Mouse (Mus musculus) embryonic facial prominence, embryonic 10.5 days (tissue): ENCODE data around the gene Dll4. TPM values are rescaled to one million over a fixed set of nuclear protein-coding genes. Genes with fewer than 3 reads are reported as not detected.

ENCODE experiments used
- DNase-seq: peaks from one replicate; pipeline ENCODE4 v3.0.0-alpha.2; 2017; ENCODE audit warnings: low spot score
- H3K27ac ChIP-seq: fragments of 300-500 bp; sonication (generic); replicated peaks from 2 replicates; pipeline ENCODE4 v1.5.1; 2016; ENCODE audit warnings: mild to moderate bottlenecking
- H3K27me3 ChIP-seq: fragments of 300-500 bp; sonication (generic); replicated peaks from 2 replicates; pipeline ENCODE4 v1.6.1; 2016; ENCODE audit warnings: low read depth, mild to moderate bottlenecking; ENCODE audit not compliant: poor library complexity, severe bottlenecking
- H3K36me3 ChIP-seq: fragments of 300-500 bp; sonication (generic); replicated peaks from 2 replicates; pipeline ENCODE4 v1.6.1; 2016; ENCODE audit warnings: mild to moderate bottlenecking, moderate library complexity
- H3K4me1 ChIP-seq: fragments of 300-500 bp; sonication (generic); 2 replicates; pipeline ENCODE4 v1.6.1; 2016
- H3K4me3 ChIP-seq: fragments of 300-500 bp; sonication (generic); 2 replicates; pipeline ENCODE4 v1.5.1; 2016; ENCODE audit warnings: mild to moderate bottlenecking, moderate library complexity
- H3K9me3 ChIP-seq: fragments of 300-500 bp; sonication (generic); 2 replicates; pipeline ENCODE4 v1.6.1; 2016; ENCODE audit warnings: mild to moderate bottlenecking
- WGBS: fragments of 180-500 bp; shearing (Covaris S2); methylation state at CpG from one replicate; pipeline ENCODE4 v1.1.7; 2016; 5-methylcytosine and 5-hydroxymethylcytosine counted together
- polyA plus RNA-seq: library from polyadenylated mRNA; unstranded; fragments of >200 nt; fragmentation: Nextera tagmentation; extraction: Ambion mirVana; gene quantifications from 2 replicates; pipeline ENCODE4 v1.2.1, GENCODE M21; 2016

Gene Dll4
- polyA plus RNA-seq, 1 experiment from 2014 or later = 4.4 TPM

GRCm38 (mm10) chr2:119350555-119351486 lies 25.2 kb downstream of the Dll4 start, which contains the start of gene Chac1:
TSS of gene Chac1 (plus strand) at chr2:119351229.
- peaks cover 14% of the 10 kb centered on the region for H3K4me1 ChIP-seq
- DNase-seq = peak; percentile 89
- H3K4me3 ChIP-seq = peak within 1 kb of the TSS; percentile 72
- no peaks in the 10 kb centered on the region for H3K9me3 ChIP-seq
- H3K36me3 ChIP-seq = no peaks in the 10 kb centered on the region
- peak within 1 kb of the TSS; percentile 57 for H3K27ac ChIP-seq
- WGBS = 4% methylated on average over 58 of the region's 58 CpGs
- peaks cover 49% of the 10 kb centered on the region for H3K27me3 ChIP-seq

GRCm38 (mm10) chr2:119353707-119354106 lies 28.1 kb downstream of the Dll4 start:
- Histone ChIP-seq H3K9me3 (no peaks in the 10 kb centered on the region), H3K4me3 (no peak overlapping the region), H3K27ac (no peak overlapping the region), H3K36me3 (no peaks in the 10 kb centered on the region), H3K4me1 (peaks cover 14% of the 10 kb centered on the region), H3K27me3 (peaks cover 49% of the 10 kb centered on the region)
- DNase-seq = no peak
- WGBS = 86% methylated on average over 8 of the region's 8 CpGs

- Histone ChIP-seq H3K36me3 (no peaks in the 10 kb centered on the region), H3K27ac (no peak overlapping the region), H3K4me3 (no peak overlapping the region), H3K27me3 (peaks cover 40% of the 10 kb centered on the region), H3K9me3 (no peaks in the 10 kb centered on the region), H3K4me1 (peaks cover 14% of the 10 kb centered on the region)
- 85% methylated on average over 3 of the region's 3 CpGs for WGBS
- no peak for DNase-seq
These were observed 29.5 kb downstream of the Dll4 start for GRCm38 (mm10) chr2:119355089-119355488.

DNA sequence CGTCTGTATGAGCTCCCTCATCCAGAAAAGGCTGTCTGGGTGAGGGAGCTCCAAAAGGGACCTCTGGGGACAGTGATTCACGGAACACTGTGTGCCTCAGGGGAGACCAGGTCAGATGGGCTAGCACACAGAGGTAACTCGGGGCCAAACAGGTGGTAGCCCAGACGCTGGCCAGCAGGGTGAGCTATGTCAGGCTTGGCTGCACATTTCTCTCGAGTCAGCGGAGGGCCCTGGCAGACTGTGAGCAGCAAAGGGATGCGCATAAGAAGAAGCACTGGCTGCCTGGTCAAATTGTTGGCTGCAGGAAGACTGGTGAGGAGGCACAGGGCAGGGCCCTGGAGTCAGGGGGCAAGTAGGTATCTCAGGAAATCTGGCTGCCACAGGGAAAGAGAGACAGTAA lies 30.1 kb downstream of the Dll4 start:
- Histone ChIP-seq H3K27ac (no peak overlapping the region), H3K9me3 (no peaks in the 10 kb centered on the region; the same call in 1 of the 2 replicates), H3K4me1 (peaks cover 9% of the 10 kb centered on the region), H3K4me3 (no peak overlapping the region), H3K27me3 (peaks cover 34% of the 10 kb centered on the region), H3K36me3 (no peaks in the 10 kb centered on the region)
- 25% methylated on average over 7 of the region's 7 CpGs for WGBS
- no peak for DNase-seq

- Histone ChIP-seq H3K4me3 (no peak overlapping the region), H3K36me3 (peaks cover 3% of the 10 kb centered on the region; the same call in 1 of the 2 replicates), H3K27ac (no peak overlapping the region), H3K4me1 (peaks cover 3% of the 10 kb centered on the region), H3K9me3 (peaks cover 5% of the 10 kb centered on the region), H3K27me3 (peaks cover 28% of the 10 kb centered on the region)
- no peak for DNase-seq
These were observed 30.7 kb downstream of the Dll4 start for GRCm38 (mm10) chr2:119356310-119356709.

DNA sequence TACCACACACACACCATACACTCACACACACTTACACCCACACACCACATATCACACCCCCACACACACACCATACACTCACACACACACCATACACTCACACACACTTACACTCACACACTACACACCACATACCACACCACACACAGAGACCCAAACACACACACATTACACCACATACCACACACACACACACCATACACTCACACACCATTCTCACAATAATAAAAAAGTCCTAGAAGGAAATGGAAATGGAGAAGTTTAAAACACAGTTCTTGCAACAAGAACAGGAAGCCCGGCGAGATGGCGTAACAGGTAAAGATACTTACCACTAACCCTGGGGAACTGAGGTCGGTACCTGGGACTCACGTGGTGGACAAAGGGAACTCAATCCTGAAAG lies 31.2 kb downstream of the Dll4 start:
- Histone ChIP-seq H3K9me3 (peaks cover 10% of the 10 kb centered on the region), H3K36me3 (peaks cover 6% of the 10 kb centered on the region), H3K4me1 (no peaks in the 10 kb centered on the region), H3K27ac (no peak overlapping the region), H3K27me3 (peaks cover 23% of the 10 kb centered on the region), H3K4me3 (no peak overlapping the region)
- no peak for DNase-seq
- 93% methylated on average over 5 of the region's 5 CpGs for WGBS

DNA sequence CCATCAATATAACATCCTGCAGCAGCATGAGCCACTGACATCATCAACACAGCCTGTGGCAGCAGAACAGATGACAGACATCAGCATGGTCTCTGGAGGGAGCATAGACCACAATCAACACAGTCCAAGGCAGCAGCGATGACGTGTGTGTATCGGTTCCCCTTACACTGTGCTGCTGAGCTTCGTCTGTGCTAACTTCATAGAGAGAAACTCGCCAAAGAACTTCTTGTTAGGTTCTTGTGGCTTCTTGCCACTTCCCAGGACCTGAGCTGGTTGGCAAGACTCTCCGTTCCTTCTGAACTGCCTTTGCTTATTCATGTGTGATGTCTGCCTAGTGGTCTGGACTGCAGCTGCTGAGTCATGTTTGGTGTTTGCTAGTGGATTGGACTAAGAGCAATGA lies 32.7 kb downstream of the Dll4 start:
- WGBS = 88% methylated on average over 6 of the region's 6 CpGs
- Histone ChIP-seq H3K36me3 (peaks cover 9% of the 10 kb centered on the region), H3K27ac (no peak overlapping the region), H3K4me3 (no peak overlapping the region), H3K4me1 (no peaks in the 10 kb centered on the region), H3K9me3 (peaks cover 13% of the 10 kb centered on the region), H3K27me3 (peaks cover 8% of the 10 kb centered on the region)
- no peak for DNase-seq

DNA sequence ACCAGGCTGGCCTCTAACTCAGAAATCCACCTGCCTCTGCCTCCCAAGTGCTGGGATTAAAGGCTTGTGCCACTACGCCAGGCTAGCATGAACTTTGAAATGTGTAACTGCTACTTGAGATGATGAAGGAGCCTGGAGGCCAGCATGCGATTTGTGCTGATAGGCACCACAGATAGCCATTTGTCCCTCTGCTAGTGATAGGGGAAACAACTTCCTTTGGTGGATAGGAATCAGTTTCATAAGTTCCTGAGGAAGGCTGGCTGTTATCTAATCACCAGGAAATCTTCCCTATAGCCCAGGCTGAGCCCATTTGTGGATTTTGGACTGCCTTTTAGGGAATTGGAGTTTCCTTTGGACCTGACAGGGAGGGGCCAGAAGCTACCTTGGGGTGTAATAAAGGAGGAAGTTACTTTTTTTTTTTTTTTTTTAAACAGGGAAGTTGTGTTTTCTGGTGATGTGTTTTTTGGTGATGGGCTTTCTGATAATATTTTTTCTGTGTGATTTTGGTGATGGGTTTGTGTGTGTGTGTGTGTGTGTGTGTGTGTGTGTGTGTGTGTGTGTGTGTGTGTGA lies 34.2 kb downstream of the Dll4 start:
- Histone ChIP-seq H3K27ac (no peak overlapping the region), H3K4me3 (no peak overlapping the region)

GRCm38 (mm10) chr2:119364969-119365368 lies 39.4 kb downstream of the Dll4 start:
- Histone ChIP-seq H3K4me3 (no peak overlapping the region), H3K9me3 (peaks cover 13% of the 10 kb centered on the region), H3K36me3 (peaks cover 33% of the 10 kb centered on the region), H3K27ac (no peak overlapping the region), H3K4me1 (no peaks in the 10 kb centered on the region), H3K27me3 (no peaks in the 10 kb centered on the region)
- WGBS = 88% methylated on average over 3 of the region's 3 CpGs
- DNase-seq = no peak

More for the DNA sequence above, 34.2 kb downstream of the Dll4 start:
- DNase-seq = no peak
- no peaks in the 10 kb centered on the region for H3K4me1 ChIP-seq
- H3K9me3 ChIP-seq = peaks cover 13% of the 10 kb centered on the region
- peaks cover 9% of the 10 kb centered on the region for H3K36me3 ChIP-seq
- peaks cover 2% of the 10 kb centered on the region; the same call in 1 of the 2 replicates for H3K27me3 ChIP-seq
- WGBS = 78% methylated on average over 2 of the region's 2 CpGs

DNA sequence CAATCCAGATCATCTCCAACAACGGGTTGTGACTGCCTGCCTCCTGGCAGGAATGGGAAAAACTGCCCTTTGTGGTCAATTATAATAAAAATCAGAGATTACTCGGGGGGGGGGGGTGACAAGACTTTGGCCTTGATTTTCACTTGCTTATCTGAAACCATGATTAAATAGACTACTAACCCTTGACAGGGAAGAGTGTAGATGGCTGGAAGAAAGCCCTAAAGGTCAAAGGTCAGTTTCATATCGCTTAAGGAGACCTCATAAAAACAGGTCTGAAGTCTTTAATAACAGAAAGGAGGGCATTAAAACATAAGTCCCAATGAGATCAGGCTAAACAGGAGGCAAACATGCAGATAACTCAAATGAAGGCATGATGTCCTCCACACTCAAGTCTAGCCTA lies 41.8 kb downstream of the Dll4 start:
- 82% methylated on average over 3 of the region's 3 CpGs for WGBS
- no peak overlapping the region for H3K4me3 ChIP-seq
- H3K4me1 ChIP-seq = no peaks in the 10 kb centered on the region
- H3K27ac ChIP-seq = no peak overlapping the region
- H3K27me3 ChIP-seq = no peaks in the 10 kb centered on the region
- no peak for DNase-seq
- no peaks in the 10 kb centered on the region for H3K9me3 ChIP-seq
- H3K36me3 ChIP-seq = peaks cover 48% of the 10 kb centered on the region

DNA sequence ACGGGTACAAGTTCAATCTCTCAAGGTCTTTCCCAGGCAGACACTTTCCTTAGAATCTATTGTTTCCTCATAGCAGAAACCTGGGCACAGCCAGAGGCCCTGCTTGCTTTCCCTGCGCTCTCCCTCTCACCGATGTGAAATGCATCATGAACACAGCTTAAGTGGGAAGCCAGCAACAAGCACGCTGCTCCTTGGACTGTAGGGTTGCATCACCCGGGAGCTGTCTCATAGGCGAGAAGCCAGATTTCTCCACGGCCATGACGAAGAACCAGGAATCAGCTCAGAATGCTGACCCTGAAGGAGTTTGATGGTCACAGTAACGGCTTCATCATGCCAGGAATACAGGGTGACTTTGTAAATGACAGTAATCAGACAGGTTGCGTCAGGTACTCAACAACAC lies 44.5 kb downstream of the Dll4 start:
- Histone ChIP-seq H3K4me3 (no peak overlapping the region), H3K4me1 (no peaks in the 10 kb centered on the region), H3K27ac (no peak overlapping the region), H3K27me3 (no peaks in the 10 kb centered on the region), H3K9me3 (no peaks in the 10 kb centered on the region), H3K36me3 (peaks cover 75% of the 10 kb centered on the region)
- no peak for DNase-seq
- 94% methylated on average over 10 of the region's 10 CpGs for WGBS

DNA sequence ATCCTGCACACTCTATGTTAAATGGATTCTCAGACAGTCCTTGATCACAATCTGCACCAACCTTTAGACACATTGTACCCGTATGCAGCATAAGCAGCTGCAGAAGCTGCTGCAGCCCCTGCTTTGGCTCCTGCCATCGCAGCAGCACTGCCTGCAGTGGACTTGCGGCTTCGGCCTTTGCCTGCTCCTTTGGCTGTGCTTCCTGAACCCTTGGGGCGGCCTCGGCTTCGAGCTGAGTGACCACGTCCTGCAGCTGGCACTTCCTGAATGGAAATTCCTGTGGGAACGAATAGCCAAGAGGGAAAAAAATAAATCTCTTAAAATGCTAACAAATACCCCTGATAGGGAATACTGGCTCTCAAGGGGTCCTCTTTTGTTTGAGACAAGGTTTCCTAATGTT lies 51.7 kb downstream of the Dll4 start:
- Histone ChIP-seq H3K36me3 (peaks cover 100% of the 10 kb centered on the region), H3K27me3 (no peaks in the 10 kb centered on the region), H3K27ac (no peak overlapping the region), H3K9me3 (no peaks in the 10 kb centered on the region), H3K4me1 (no peaks in the 10 kb centered on the region), H3K4me3 (no peak overlapping the region)
- WGBS = 73% methylated on average over 9 of the region's 9 CpGs
- no peak for DNase-seq

DNA sequence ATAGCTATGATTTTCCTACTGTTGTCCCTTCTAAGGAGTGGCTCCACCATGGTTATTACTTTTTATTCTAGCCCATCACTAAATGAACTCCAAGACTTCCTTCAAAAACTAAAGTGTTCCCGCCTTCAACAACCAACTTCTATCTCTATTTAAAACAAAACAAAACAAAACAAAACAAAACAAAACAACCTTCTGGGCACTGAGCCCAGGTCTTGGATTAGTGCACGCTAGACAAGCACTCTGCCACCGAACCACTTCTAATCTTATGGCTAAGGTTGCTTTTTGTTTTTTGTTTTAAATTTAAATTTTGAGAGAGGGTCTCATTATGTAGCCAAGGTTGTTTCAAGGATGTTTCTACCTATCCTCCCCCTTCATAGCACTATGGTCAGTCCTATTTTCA lies 52.2 kb downstream of the Dll4 start:
- Histone ChIP-seq H3K9me3 (no peaks in the 10 kb centered on the region), H3K4me1 (no peaks in the 10 kb centered on the region), H3K4me3 (no peak overlapping the region), H3K27me3 (no peaks in the 10 kb centered on the region), H3K27ac (no peak overlapping the region), H3K36me3 (peaks cover 100% of the 10 kb centered on the region)
- 96% methylated on average over 3 of the region's 3 CpGs for WGBS
- no peak for DNase-seq
